ENCODE assay signal across 8 mouse cellular contexts in the genomic region with DNA sequence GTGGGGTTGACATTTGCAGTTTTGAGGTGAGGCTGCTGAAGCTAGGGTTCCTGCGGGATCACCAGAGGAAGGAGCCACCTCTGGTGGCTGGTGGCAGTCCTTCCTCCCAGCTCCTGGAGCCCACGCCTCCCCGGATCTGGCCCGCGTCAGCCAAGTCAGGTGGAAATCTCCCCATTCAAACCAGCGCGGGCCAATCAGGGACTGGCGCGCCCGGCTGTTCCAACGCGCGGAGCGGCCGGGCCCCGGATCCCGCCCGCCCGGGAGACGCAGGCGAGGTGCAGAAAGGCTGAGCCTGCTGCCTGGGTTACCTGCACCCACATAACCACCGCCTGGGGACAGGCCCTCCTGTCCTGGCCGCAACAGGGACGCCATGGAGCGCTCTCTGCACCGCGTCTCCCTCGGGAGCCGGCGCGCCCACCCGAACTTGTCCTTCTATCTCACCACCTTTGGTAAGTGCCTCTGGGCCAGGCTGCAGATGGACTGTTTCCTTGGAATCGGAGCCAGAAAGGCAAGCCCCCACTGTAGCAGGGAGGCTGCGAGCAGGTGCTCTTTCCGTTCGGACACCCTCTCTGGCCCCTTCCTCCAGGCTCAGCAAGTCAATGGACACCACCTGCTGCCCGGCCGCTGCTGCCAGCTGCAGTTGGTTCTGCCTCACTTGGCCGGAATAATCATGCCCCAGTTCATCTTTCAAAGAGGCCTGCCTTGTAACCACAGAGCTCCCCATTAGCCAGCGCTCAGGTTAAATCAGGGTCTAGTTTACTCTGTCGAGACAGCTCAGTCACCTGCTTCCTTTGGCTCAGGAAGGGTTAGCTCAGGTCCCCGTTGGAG. TPM values are rescaled to one million over a fixed set of nuclear protein-coding genes. Genes with fewer than 3 reads are reported as not detected.
A peak's percentile ranks its signal among the peaks of the same experiment; 100 is the strongest.
DNase-seq lines count a peak whose midpoint lies in the region; ATAC-seq and TF ChIP-seq lines count a peak whose summit lies in the region.

No protein-coding gene starts in this region.

- no peak for ATAC-seq in heart, embryonic 13.5 days (ENCODE audit: extremely low read depth, insufficient number of reproducible peaks, low FRiP score, low TSS enrichment)
- ATAC-seq in kidney, postnatal 0 days (replicated peaks; ENCODE audit: low FRiP score, low read depth) = peak; percentile 87
- peak; percentile 86 for ATAC-seq in neural tube, embryonic 15.5 days (ENCODE audit: low FRiP score)

- TF ChIP-seq CTCF in kidney, postnatal 0 days (IDR thresholded peaks at IDR 0.05; ENCODE audit: low read depth) = peak; percentile 34; the same call in 1 of the 2 replicates
- no peak for TF ChIP-seq CTCF in lung, adult 2 months (IDR thresholded peaks at IDR 0.05; ENCODE audit: insufficient read depth, low read length)

- H3K9ac ChIP-seq in heart, embryonic 13.5 days = peak overlapping the region; percentile 72
- peak overlapping the region; percentile 35; the same call in 1 of the 2 replicates for H3K9ac ChIP-seq in kidney, postnatal 0 days (ENCODE audit: low read depth, low read length)
- peak overlapping the region; percentile 42 for H3K9ac ChIP-seq in neural tube, embryonic 15.5 days (replicated peaks)

- no peak for TF ChIP-seq POLR2A in lung, adult 2 months (IDR thresholded peaks at IDR 0.05; ENCODE audit: borderline replicate concordance, extremely low read depth, low read depth, low read length)

- no peaks in the 10 kb centered on the region for H3K36me3 ChIP-seq in heart, embryonic 13.5 days
- H3K36me3 ChIP-seq in kidney, postnatal 0 days (ENCODE audit: insufficient read depth, low read length) = no peaks in the 10 kb centered on the region
- H3K36me3 ChIP-seq in neural tube, embryonic 15.5 days = no peaks in the 10 kb centered on the region

- H3K9me3 ChIP-seq in heart, embryonic 13.5 days = no peaks in the 10 kb centered on the region
- no peaks in the 10 kb centered on the region for H3K9me3 ChIP-seq in kidney, postnatal 0 days (replicated peaks; ENCODE audit: low read length)
- no peaks in the 10 kb centered on the region for H3K9me3 ChIP-seq in neural tube, embryonic 15.5 days (replicated peaks)

- 5% methylated on average over 40 of the region's 42 CpGs for WGBS in heart, embryonic 13.5 days
- 1% methylated on average over 39 of the region's 42 CpGs for WGBS in kidney, postnatal 0 days
- 9% methylated on average over 42 of the region's 42 CpGs for WGBS in lung, adult 2 months
- WGBS in neural tube, embryonic 15.5 days = 1% methylated on average over 42 of the region's 42 CpGs

- peak; percentile 91 for DNase-seq in A20 (ENCODE audit: low read depth, low spot score)
- peak; percentile 84 for DNase-seq in R1 (ENCODE audit: low read depth, low spot score)
- DNase-seq in embryo, embryonic 10 days (ENCODE audit: low spot score) = peak; percentile 74
- peak; percentile 76 for DNase-seq in kidney, postnatal 0 days (ENCODE audit: low spot score)
- DNase-seq in lung, adult 2 months = peak; percentile 46
- DNase-seq in thymus, postnatal 4 days = peak; percentile 74

- H3K27me3 ChIP-seq in heart, embryonic 13.5 days (replicated peaks) = peaks cover 90% of the 10 kb centered on the region
- no peaks in the 10 kb centered on the region; the same call in 1 of the 2 replicates for H3K27me3 ChIP-seq in kidney, postnatal 0 days (ENCODE audit: insufficient read depth, low read length)
- H3K27me3 ChIP-seq in neural tube, embryonic 15.5 days (replicated peaks) = no peaks in the 10 kb centered on the region

- 0 out of 2 replicates have a peak overlapping the region, but pooled peaks have one; percentile 37 for H3K27ac ChIP-seq in heart, embryonic 13.5 days (replicated peaks)
- peak overlapping the region; percentile 68 for H3K27ac ChIP-seq in kidney, postnatal 0 days
- peak overlapping the region; percentile 80 for H3K27ac ChIP-seq in neural tube, embryonic 15.5 days (replicated peaks)

- peak overlapping the region; percentile 75 for H3K4me2 ChIP-seq in heart, embryonic 13.5 days
- H3K4me2 ChIP-seq in kidney, postnatal 0 days (ENCODE audit: low read length) = peak overlapping the region; percentile 59
- H3K4me2 ChIP-seq in neural tube, embryonic 15.5 days = peak overlapping the region; percentile 83

- H3K4me3 ChIP-seq in heart, embryonic 13.5 days = peak overlapping the region; percentile 52
- peak overlapping the region; percentile 29 for H3K4me3 ChIP-seq in kidney, postnatal 0 days (replicated peaks; ENCODE audit: low read depth, low read length)
- peak overlapping the region; percentile 45 for H3K4me3 ChIP-seq in lung, adult 2 months (replicated peaks; ENCODE audit: extremely low read depth, low read depth, low read length)
- H3K4me3 ChIP-seq in neural tube, embryonic 15.5 days (replicated peaks) = peak overlapping the region; percentile 44

- H3K4me1 ChIP-seq in heart, embryonic 13.5 days = peaks cover 21% of the 10 kb centered on the region
- H3K4me1 ChIP-seq in kidney, postnatal 0 days (replicated peaks; ENCODE audit: insufficient read depth, low read length) = peaks cover 4% of the 10 kb centered on the region; the same call in 1 of the 2 replicates
- H3K4me1 ChIP-seq in lung, adult 2 months (ENCODE audit: control insufficient read depth, insufficient read depth, low read length) = peaks cover 3% of the 10 kb centered on the region; the same call in 1 of the 2 replicates
- peaks cover 26% of the 10 kb centered on the region for H3K4me1 ChIP-seq in neural tube, embryonic 15.5 days

RNA-seq across cellular contexts. Expression of a gene that starts 23.8 kb away (rescaled TPM):
- 62.2 and 64.8 TPM in 2 replicates for polyA plus RNA-seq in heart, embryonic 13.5 days (2015; fragmentation: Nextera tagmentation; extraction: Ambion mirVana)
- polyA plus RNA-seq in kidney, postnatal 0 days (2015; fragmentation: Nextera tagmentation; extraction: Ambion mirVana) = 41.4 and 44.3 TPM in 2 replicates
- 97.1 and 104 TPM in 2 replicates for polyA plus RNA-seq in lung, adult 2 months (2012; rRNA removed)
- 49.2 and 53.8 TPM in 2 replicates for polyA plus RNA-seq in neural tube, embryonic 15.5 days (2015; fragmentation: Nextera tagmentation; extraction: Ambion mirVana)

RNA-seq across cellular contexts. Expression of a gene that starts 58.3 kb away (rescaled TPM):
- polyA plus RNA-seq in heart, embryonic 13.5 days (2015; fragmentation: Nextera tagmentation; extraction: Ambion mirVana) = 0.16 and 0.76 TPM in 2 replicates
- polyA plus RNA-seq in kidney, postnatal 0 days (2015; fragmentation: Nextera tagmentation; extraction: Ambion mirVana) = 0.45 and 0.46 TPM in 2 replicates
- polyA plus RNA-seq in lung, adult 2 months (2012; rRNA removed) = 0.08 and 0.15 TPM in 2 replicates
- 0.40 and 0.55 TPM in 2 replicates for polyA plus RNA-seq in neural tube, embryonic 15.5 days (2015; fragmentation: Nextera tagmentation; extraction: Ambion mirVana)

RNA-seq across cellular contexts. Expression of a gene that starts 58.6 kb away (rescaled TPM):
- polyA plus RNA-seq in heart, embryonic 13.5 days (2015; fragmentation: Nextera tagmentation; extraction: Ambion mirVana) = 54.6 and 54.8 TPM in 2 replicates
- 62.0 and 71.2 TPM in 2 replicates for polyA plus RNA-seq in kidney, postnatal 0 days (2015; fragmentation: Nextera tagmentation; extraction: Ambion mirVana)
- 8.9 and 16.1 TPM in 2 replicates for polyA plus RNA-seq in lung, adult 2 months (2012; rRNA removed)
- polyA plus RNA-seq in neural tube, embryonic 15.5 days (2015; fragmentation: Nextera tagmentation; extraction: Ambion mirVana) = 52.0 and 60.9 TPM in 2 replicates
